Mouse (Mus musculus): ENCODE data around the gene Ufc1. TPM values are rescaled to one million over a fixed set of nuclear protein-coding genes. Genes with fewer than 3 reads are reported as not detected.
A peak's percentile ranks its signal among the peaks of the same experiment; 100 is the strongest.

Gene Ufc1
- polyA plus RNA-seq, 1 experiment = 97.6 TPM

GRCm38 (mm10) chr1:171288328-171288727 is 6.5 kb downstream of the Ufc1 start:
- Histone ChIP-seq H3K36me3 (replicated peaks; ENCODE audit: low read length) (peaks cover 66% of the 10 kb centered on the region), H3K27me3 (replicated peaks) (no peaks in the 10 kb centered on the region), H3K4me1 (peaks cover 59% of the 10 kb centered on the region), H3K4me3 (replicated peaks) (peak overlapping the region; percentile 97), H3K9me3 (no peaks in the 10 kb centered on the region)
- TF ChIP-seq GATA1 (IDR thresholded peaks at IDR 0.05; ENCODE audit: borderline replicate concordance, low read length) = no peak
- TF ChIP-seq FLI1 (IDR thresholded peaks at IDR 0.05; ENCODE audit: low read length) = no peak

DNA sequence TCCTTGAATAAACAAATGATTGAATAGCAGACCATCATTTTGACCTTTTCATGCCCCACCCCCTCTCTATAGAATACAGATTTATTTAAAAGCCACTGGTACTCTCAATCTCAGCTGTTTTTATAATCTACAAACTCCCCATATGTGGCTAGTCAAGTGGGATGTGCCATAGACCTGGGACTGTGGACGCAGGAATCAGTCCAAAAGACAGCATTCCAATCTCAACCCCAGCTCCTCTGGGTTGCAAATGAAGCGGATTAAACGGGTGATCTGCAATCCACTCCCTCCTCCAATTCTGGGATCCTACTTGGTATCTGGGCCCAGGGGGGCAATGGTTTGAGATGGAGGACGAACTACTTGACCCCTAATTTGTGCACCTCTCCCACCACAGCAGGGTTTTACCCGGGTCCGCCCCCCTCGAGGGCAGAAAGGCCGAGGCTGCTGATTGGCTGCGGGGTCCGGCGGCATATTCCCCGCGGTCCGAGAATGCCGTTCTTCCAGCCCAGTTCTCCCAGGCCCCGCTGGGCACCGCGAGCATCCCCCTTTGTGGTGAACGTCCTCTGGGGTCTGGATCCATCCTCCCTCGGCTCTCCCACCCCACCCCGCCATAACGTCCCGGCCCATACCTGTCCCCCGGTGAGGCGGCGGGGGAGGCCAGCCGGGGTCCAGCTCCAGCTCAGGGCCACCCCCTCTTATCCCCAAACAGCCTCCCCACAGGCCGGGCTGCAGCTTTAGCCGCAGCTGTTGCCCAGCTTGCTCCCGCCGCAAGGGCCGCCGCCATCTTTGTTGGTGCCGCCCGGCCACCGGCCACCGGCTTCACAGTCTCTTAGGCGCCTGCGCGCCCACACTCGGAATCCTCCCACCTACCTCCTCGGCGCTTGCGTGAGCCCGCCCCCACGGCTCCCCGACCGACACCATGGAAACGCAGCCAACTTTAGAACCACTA is 7.4 kb downstream of the Ufc1 start, which contains the start of gene Usp21:
TSS of gene Usp21 (minus strand) at position 856 of the 946 bp plus-strand sequence.
- no peak for TF ChIP-seq GATA1 (IDR thresholded peaks at IDR 0.05; ENCODE audit: borderline replicate concordance, low read length)
- no peaks in the 10 kb centered on the region for H3K27me3 ChIP-seq (replicated peaks)
- peaks cover 73% of the 10 kb centered on the region for H3K36me3 ChIP-seq (replicated peaks; ENCODE audit: low read length)
- H3K9me3 ChIP-seq = no peaks in the 10 kb centered on the region
- H3K4me1 ChIP-seq = peaks cover 57% of the 10 kb centered on the region
- peak within 1 kb of the TSS; percentile 97 for H3K4me3 ChIP-seq (replicated peaks)

DNA sequence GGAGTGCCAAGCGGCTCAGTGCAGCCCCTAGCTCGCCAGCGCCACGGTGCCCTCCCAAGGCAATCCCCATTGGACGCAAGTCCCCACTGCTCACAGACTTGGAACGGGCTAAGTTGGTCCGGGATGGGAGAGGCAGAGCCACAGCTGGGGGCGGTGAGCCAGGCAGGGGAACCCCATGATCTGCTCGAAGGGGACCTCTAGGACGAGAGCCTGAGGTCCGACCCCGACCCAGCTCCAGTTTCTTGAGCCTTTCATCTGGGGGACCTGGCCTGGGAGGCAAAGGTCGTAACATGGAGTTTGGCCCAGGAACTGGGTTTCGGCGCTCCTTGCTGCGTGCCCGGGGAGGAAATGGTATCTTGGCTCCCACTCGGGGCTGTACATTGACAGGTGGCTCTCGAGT is 8.3 kb downstream of the Ufc1 start:
- no peak for TF ChIP-seq GATA1 (IDR thresholded peaks at IDR 0.05; ENCODE audit: borderline replicate concordance, low read length)
- no peak for TF ChIP-seq FLI1 (IDR thresholded peaks at IDR 0.05; ENCODE audit: low read length)
- Histone ChIP-seq H3K4me1 (peaks cover 60% of the 10 kb centered on the region), H3K4me3 (replicated peaks) (peak overlapping the region; percentile 97), H3K27me3 (replicated peaks) (no peaks in the 10 kb centered on the region), H3K9me3 (no peaks in the 10 kb centered on the region), H3K36me3 (replicated peaks; ENCODE audit: low read length) (peaks cover 76% of the 10 kb centered on the region)

- peak overlapping the region; percentile 64 for H3K4me3 ChIP-seq (replicated peaks)
- H3K9me3 ChIP-seq = no peaks in the 10 kb centered on the region
- peaks cover 66% of the 10 kb centered on the region for H3K4me1 ChIP-seq
- peaks cover 69% of the 10 kb centered on the region for H3K36me3 ChIP-seq (replicated peaks; ENCODE audit: low read length)
- no peak for TF ChIP-seq GATA1 (IDR thresholded peaks at IDR 0.05; ENCODE audit: borderline replicate concordance, low read length)
- H3K27me3 ChIP-seq (replicated peaks) = no peaks in the 10 kb centered on the region
Observed at GRCm38 (mm10) chr1:171285096-171285892, 9.5 kb downstream of the Ufc1 start.

GRCm38 (mm10) chr1:171284491-171284890 is 10.3 kb downstream of the Ufc1 start:
- Histone ChIP-seq H3K9me3 (no peaks in the 10 kb centered on the region), H3K27me3 (replicated peaks) (no peaks in the 10 kb centered on the region), H3K4me3 (replicated peaks) (no peak overlapping the region), H3K4me1 (peaks cover 72% of the 10 kb centered on the region), H3K36me3 (replicated peaks; ENCODE audit: low read length) (peaks cover 63% of the 10 kb centered on the region)
- TF ChIP-seq GATA1 (IDR thresholded peaks at IDR 0.05; ENCODE audit: borderline replicate concordance, low read length) (no peak), FLI1 (IDR thresholded peaks at IDR 0.05; ENCODE audit: low read length) (no peak)

DNA sequence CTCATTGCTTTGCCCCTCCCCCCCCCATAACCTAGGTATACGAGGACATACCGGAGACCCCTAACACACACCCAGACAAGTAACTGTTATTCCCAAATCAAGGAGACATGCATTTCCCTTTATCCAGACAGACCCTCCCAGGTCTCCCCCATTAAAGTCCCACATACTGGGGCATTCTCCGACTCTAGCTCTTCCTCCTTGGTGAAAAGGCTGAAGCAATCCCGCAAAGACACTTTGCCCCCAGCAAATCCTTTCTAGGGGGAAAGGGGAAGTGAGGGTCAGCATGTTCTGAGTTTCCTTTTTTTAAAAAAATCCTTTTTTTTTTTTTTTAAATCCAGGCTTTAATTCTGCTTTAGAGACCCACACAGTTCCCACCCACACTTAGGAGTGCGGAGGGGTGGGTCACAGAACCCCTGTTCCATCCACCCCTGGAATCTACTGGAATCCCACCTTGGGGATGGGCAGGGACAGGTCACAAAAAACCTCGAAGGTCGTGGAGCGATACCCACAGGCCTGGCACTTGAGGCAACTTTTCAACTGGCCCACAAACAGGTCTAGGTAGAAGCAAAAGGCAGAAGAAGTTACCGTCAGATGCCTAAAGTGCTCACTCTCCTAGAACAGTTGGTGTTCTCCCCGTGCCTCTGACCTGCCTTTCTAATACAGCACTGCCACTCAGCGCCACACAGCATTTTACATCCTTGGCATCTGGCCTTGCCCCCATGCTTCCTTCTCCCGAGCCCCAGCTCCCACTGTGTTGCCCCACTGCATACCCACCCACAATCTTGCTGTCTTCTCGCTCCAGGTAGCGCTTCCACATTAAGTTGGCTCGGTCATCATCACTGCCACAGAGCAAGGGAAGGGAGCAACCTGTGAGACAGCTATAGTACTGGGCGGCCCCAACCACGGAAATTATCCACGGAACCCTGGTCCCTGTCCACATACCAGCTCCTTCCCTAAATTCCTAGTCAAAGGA is 11.3 kb downstream of the Ufc1 start:
- H3K9me3 ChIP-seq = no peaks in the 10 kb centered on the region
- peaks cover 59% of the 10 kb centered on the region for H3K36me3 ChIP-seq (replicated peaks; ENCODE audit: low read length)
- peaks cover 68% of the 10 kb centered on the region for H3K4me1 ChIP-seq
- no peak overlapping the region for H3K4me3 ChIP-seq (replicated peaks)
- no peaks in the 10 kb centered on the region for H3K27me3 ChIP-seq (replicated peaks)
- TF ChIP-seq GATA1 (IDR thresholded peaks at IDR 0.05; ENCODE audit: borderline replicate concordance, low read length) (no peak), FLI1 (IDR thresholded peaks at IDR 0.05; ENCODE audit: low read length) (no peak)

- Histone ChIP-seq H3K27me3 (replicated peaks) (no peaks in the 10 kb centered on the region), H3K4me1 (peaks cover 59% of the 10 kb centered on the region), H3K9me3 (no peaks in the 10 kb centered on the region), H3K36me3 (replicated peaks; ENCODE audit: low read length) (peaks cover 66% of the 10 kb centered on the region), H3K4me3 (replicated peaks) (peak overlapping the region; percentile 95)
- TF ChIP-seq FLI1 (IDR thresholded peaks at IDR 0.05; ENCODE audit: low read length) = no peak
- TF ChIP-seq GATA1 (IDR thresholded peaks at IDR 0.05; ENCODE audit: borderline replicate concordance, low read length) = no peak
Observed at GRCm38 (mm10) chr1:171282086-171282805, 12.6 kb downstream of the Ufc1 start.

GRCm38 (mm10) chr1:171281528-171281923 is 13.3 kb downstream of the Ufc1 start:
- Histone ChIP-seq H3K4me3 (replicated peaks) (peak overlapping the region; percentile 95), H3K9me3 (no peaks in the 10 kb centered on the region), H3K27me3 (replicated peaks) (no peaks in the 10 kb centered on the region), H3K4me1 (peaks cover 52% of the 10 kb centered on the region), H3K36me3 (replicated peaks; ENCODE audit: low read length) (peaks cover 71% of the 10 kb centered on the region)
- no peak for TF ChIP-seq GATA1 (IDR thresholded peaks at IDR 0.05; ENCODE audit: borderline replicate concordance, low read length)
- no peak for TF ChIP-seq FLI1 (IDR thresholded peaks at IDR 0.05; ENCODE audit: low read length)

All from megakaryocyte, embryonic 14.5 days (primary cell).